Mouse (Mus musculus) large intestine, adult 2 months (tissue): ENCODE measurements around the gene Cdh13. TPM values are rescaled to one million over a fixed set of nuclear protein-coding genes. Genes with fewer than 3 reads are reported as not detected.
"Not testable (repeated sequence)": the region's sequence is repeated elsewhere in the genome, so short reads cannot be mapped to it uniquely, and the experiment has no call there.

Source experiments
- DNase-seq: peaks from one replicate; pipeline ENCODE4 v3.0.0-alpha.2; 2012; ENCODE audit warnings: low read depth, low spot score
- WGBS: fragments of 180-500 bp; shearing (Covaris S2); methylation state at CpG from one replicate; pipeline ENCODE4 v1.1.7; 2018; 5-methylcytosine and 5-hydroxymethylcytosine counted together
- polyA plus RNA-seq: library from polyadenylated mRNA; depleted of rRNA; stranded (reverse); fragments of >200 nt; gene quantifications from 2 replicates; pipeline ENCODE4 v1.2.3, GENCODE M21; 2012

Gene Cdh13
- polyA plus RNA-seq, 1 experiment, result 3.6 TPM

GRCm38 (mm10) chr8:119352977-119353658 is 1069.6 kb downstream of the Cdh13 start:
- DNase-seq, result no peak
- 70% methylated on average over 10 of the region's 10 CpGs for WGBS

- no peak for DNase-seq
- WGBS, result 79% methylated on average over 6 of the region's 6 CpGs
These were observed 1070.1 kb downstream of the Cdh13 start for GRCm38 (mm10) chr8:119353659-119354023.

GRCm38 (mm10) chr8:119356631-119357030 is 1073.1 kb downstream of the Cdh13 start:
- WGBS, result 54% methylated on average over 5 of the region's 5 CpGs
- not testable (repeated sequence) for DNase-seq

GRCm38 (mm10) chr8:119358175-119358574 is 1074.6 kb downstream of the Cdh13 start:
- 84% methylated on average over 7 of the region's 7 CpGs for WGBS

GRCm38 (mm10) chr8:119358836-119359235 is 1075.3 kb downstream of the Cdh13 start:
- 44% methylated on average over 14 of the region's 14 CpGs for WGBS

More at GRCm38 (mm10) chr8:119358175-119358574, 1074.6 kb downstream of the Cdh13 start:
- DNase-seq, result no peak

GRCm38 (mm10) chr8:119360686-119361295 is 1077.3 kb downstream of the Cdh13 start:
- no peak for DNase-seq
- 27% methylated on average over 8 of the region's 8 CpGs for WGBS

More at GRCm38 (mm10) chr8:119358836-119359235, 1075.3 kb downstream of the Cdh13 start:
- no peak for DNase-seq
